8 mouse cellular contexts compared by ENCODE assay signal in the genomic region with DNA sequence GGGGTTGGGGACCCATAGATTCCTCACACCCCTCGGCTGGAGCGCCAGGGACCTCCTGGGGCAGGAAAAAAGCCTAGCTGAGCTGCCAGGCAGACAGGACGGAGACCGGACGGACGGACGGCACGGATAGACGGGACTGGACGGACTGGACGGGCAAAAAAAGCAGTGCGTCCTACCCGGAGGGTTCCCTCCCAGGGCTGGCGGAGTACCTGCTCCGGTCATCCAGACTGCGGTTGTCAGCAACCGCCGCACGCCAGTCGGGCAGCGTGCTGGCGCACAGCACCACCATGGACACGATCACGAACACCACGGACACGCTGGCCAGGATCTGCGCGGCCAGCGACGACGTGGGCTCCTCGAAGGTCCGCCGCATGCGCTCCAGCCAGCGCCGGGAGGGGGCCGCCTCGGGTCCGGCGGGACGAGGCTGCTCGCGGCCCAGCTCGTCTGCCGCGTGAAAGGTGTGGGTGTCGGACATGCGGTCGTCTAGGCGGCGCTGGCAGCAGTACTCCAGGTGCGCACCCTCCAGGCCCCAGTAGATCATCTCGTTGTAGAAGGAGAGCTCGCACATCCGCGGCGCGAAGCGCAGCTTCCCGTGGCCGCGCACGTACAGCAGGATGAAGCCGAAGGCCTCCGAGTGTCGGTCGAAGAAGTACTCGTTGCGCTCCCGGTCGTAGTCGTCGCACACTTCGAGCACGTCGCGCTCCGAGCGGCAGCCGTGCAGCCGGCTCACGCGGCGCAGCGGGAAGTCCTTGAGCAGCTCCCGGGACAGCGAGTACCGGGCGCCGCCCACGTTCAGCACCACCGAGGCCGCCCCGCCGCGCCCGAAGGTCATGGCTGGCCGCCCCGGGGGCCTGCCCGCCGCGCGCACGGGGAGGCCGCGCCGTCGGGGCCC. TPM values are rescaled to one million over a fixed set of nuclear protein-coding genes. Genes with fewer than 3 reads are reported as not detected.
DNase-seq lines count a peak whose midpoint lies in the region; ATAC-seq and TF ChIP-seq lines count a peak whose summit lies in the region.

No protein-coding gene starts in this region.

- peak; percentile 25; the same call in 1 of the 2 replicates for ATAC-seq in forebrain, postnatal 0 days
- ATAC-seq in liver, postnatal 0 days: peak; percentile 53
- peak; percentile 45; the same call in 1 of the 2 replicates for ATAC-seq in neural tube, embryonic 14.5 days (ENCODE audit: low read depth)

- H3K9me3 ChIP-seq in forebrain, postnatal 0 days (ENCODE audit: low read length): no peaks in the 10 kb centered on the region
- H3K9me3 ChIP-seq in liver, postnatal 0 days (ENCODE audit: low read length): no peaks in the 10 kb centered on the region
- no peaks in the 10 kb centered on the region for H3K9me3 ChIP-seq in neural tube, embryonic 14.5 days (ENCODE audit: control insufficient read depth, low read length)

- TF ChIP-seq EP300 in liver, postnatal 0 days (IDR thresholded peaks at IDR 0.05; ENCODE audit: low read depth): no peak

- TF ChIP-seq CTCF in forebrain, postnatal 0 days (IDR thresholded peaks at IDR 0.05; ENCODE audit: low read depth): no peak
- no peak for TF ChIP-seq CTCF in kidney, adult 2 months (conservative IDR thresholded peaks at IDR 0.05; ENCODE audit: insufficient read depth, insufficient read length, low read depth, low read length)
- no peak for TF ChIP-seq CTCF in liver, postnatal 0 days (IDR thresholded peaks at IDR 0.05; ENCODE audit: low read depth)
- no peak for TF ChIP-seq CTCF in thymus, adult 2 months (IDR thresholded peaks at IDR 0.05; ENCODE audit: borderline replicate concordance, control insufficient read depth, extremely low read depth, insufficient read depth, low read length, poor library complexity)

- H3K36me3 ChIP-seq in forebrain, postnatal 0 days (ENCODE audit: insufficient read depth): no peaks in the 10 kb centered on the region
- H3K36me3 ChIP-seq in kidney, adult 2 months (ENCODE audit: control insufficient read depth, insufficient read depth, low read length): no peaks in the 10 kb centered on the region
- H3K36me3 ChIP-seq in liver, postnatal 0 days (replicated peaks; ENCODE audit: insufficient read depth, low read length): no peaks in the 10 kb centered on the region
- H3K36me3 ChIP-seq in neural tube, embryonic 14.5 days (ENCODE audit: control insufficient read depth, insufficient read depth, low read length): no peaks in the 10 kb centered on the region
- H3K36me3 ChIP-seq in thymus, adult 2 months (ENCODE audit: control insufficient read depth, insufficient read depth, low read length): no peaks in the 10 kb centered on the region

- DNase-seq in adrenal gland, adult (ENCODE audit: inconsistent age in 2 of 2, low spot score in 1 of 2): peak; percentile 73 to 81
- DNase-seq in adrenal gland, postnatal 4 days (ENCODE audit: low spot score in 2 of 2): no peak
- DNase-seq in adrenal gland, adult 8-10 months: peak; percentile 39
- peak; percentile 58 for DNase-seq in forebrain, postnatal 0 days
- DNase-seq in kidney, adult 2 months: peak; percentile 21
- DNase-seq in liver, postnatal 0 days: no peak
- DNase-seq in thymus, adult 2 months: peak; percentile 37

- 4% methylated on average over 107 of the region's 109 CpGs for WGBS in forebrain, postnatal 0 days
- 2% methylated on average over 109 of the region's 109 CpGs for WGBS in kidney, adult 2 months
- WGBS in liver, postnatal 0 days (ENCODE audit: insufficient replicate concordance): 3% methylated on average over 94 of the region's 109 CpGs
- 5% methylated on average over 90 of the region's 109 CpGs for WGBS in neural tube, embryonic 14.5 days
- WGBS in thymus, adult 2 months: 7% methylated on average over 109 of the region's 109 CpGs

- peaks cover 40% of the 10 kb centered on the region for H3K27me3 ChIP-seq in forebrain, postnatal 0 days (ENCODE audit: insufficient read depth, low read length)
- H3K27me3 ChIP-seq in kidney, adult 2 months (replicated peaks; ENCODE audit: control insufficient read depth, insufficient read depth, low read length): peaks cover 2% of the 10 kb centered on the region; the same call in 1 of the 2 replicates
- peaks cover 56% of the 10 kb centered on the region for H3K27me3 ChIP-seq in liver, postnatal 0 days (ENCODE audit: insufficient read depth, low read length)
- peaks cover 35% of the 10 kb centered on the region for H3K27me3 ChIP-seq in neural tube, embryonic 14.5 days (ENCODE audit: control insufficient read depth, insufficient read depth, low read length)
- peaks cover 15% of the 10 kb centered on the region for H3K27me3 ChIP-seq in thymus, adult 2 months (ENCODE audit: control insufficient read depth, insufficient read depth, low read length)

- peak overlapping the region; percentile 56 for H3K4me3 ChIP-seq in forebrain, postnatal 0 days (ENCODE audit: low read depth, low read length)
- H3K4me3 ChIP-seq in kidney, adult 2 months (ENCODE audit: insufficient read depth, low read depth, low read length): peak overlapping the region; percentile 56; the same call in 1 of the 2 replicates
- H3K4me3 ChIP-seq in liver, postnatal 0 days (ENCODE audit: low read depth, low read length): peak overlapping the region; percentile 59
- peak overlapping the region; percentile 52 for H3K4me3 ChIP-seq in neural tube, embryonic 14.5 days (ENCODE audit: low read depth, low read length)
- H3K4me3 ChIP-seq in thymus, adult 2 months (ENCODE audit: control insufficient read depth, insufficient read depth, low read length): peak overlapping the region; percentile 56

- TF ChIP-seq POLR2A in kidney, adult 2 months (IDR thresholded peaks at IDR 0.05; ENCODE audit: low read depth, low read length): no peak
- no peak for TF ChIP-seq POLR2A in thymus, adult 2 months (IDR thresholded peaks at IDR 0.05; ENCODE audit: control insufficient read depth, extremely low read depth, insufficient read depth, low read length, poor library complexity)

- H3K27ac ChIP-seq in forebrain, postnatal 0 days (ENCODE audit: low read depth, low read length): no peak overlapping the region
- no peak overlapping the region for H3K27ac ChIP-seq in kidney, adult 2 months (ENCODE audit: insufficient read depth, low read depth, low read length)
- H3K27ac ChIP-seq in liver, postnatal 0 days (ENCODE audit: low read depth): no peak overlapping the region
- H3K27ac ChIP-seq in neural tube, embryonic 14.5 days (ENCODE audit: low read depth, low read length): no peak overlapping the region
- no peak overlapping the region for H3K27ac ChIP-seq in thymus, adult 2 months (ENCODE audit: control insufficient read depth, insufficient read depth, low read length)

- 0 out of 2 replicates have a peak, but pooled peaks cover 4% of the 10 kb centered on the region for H3K4me1 ChIP-seq in forebrain, postnatal 0 days (ENCODE audit: insufficient read depth)
- H3K4me1 ChIP-seq in kidney, adult 2 months (ENCODE audit: control insufficient read depth, insufficient read depth, low read length): no peaks in the 10 kb centered on the region
- peaks cover 22% of the 10 kb centered on the region for H3K4me1 ChIP-seq in liver, postnatal 0 days (ENCODE audit: insufficient read depth)
- peaks cover 11% of the 10 kb centered on the region; the same call in 1 of the 2 replicates for H3K4me1 ChIP-seq in neural tube, embryonic 14.5 days (ENCODE audit: control insufficient read depth, insufficient read depth, low read length)
- peaks cover 14% of the 10 kb centered on the region for H3K4me1 ChIP-seq in thymus, adult 2 months (replicated peaks; ENCODE audit: control insufficient read depth, insufficient read depth, low read length)

- H3K4me2 ChIP-seq in forebrain, postnatal 0 days (ENCODE audit: low read depth): peak overlapping the region; percentile 81
- peak overlapping the region; percentile 94 for H3K4me2 ChIP-seq in liver, postnatal 0 days (ENCODE audit: low read depth, low read length)
- peak overlapping the region; percentile 97 for H3K4me2 ChIP-seq in neural tube, embryonic 14.5 days (ENCODE audit: low read depth, low read length)

- peak overlapping the region; percentile 49 for H3K9ac ChIP-seq in forebrain, postnatal 0 days
- H3K9ac ChIP-seq in liver, postnatal 0 days (replicated peaks): no peak overlapping the region
- H3K9ac ChIP-seq in neural tube, embryonic 14.5 days (replicated peaks; ENCODE audit: low read depth, low read length): peak overlapping the region; percentile 63

RNA-seq across cellular contexts. Expression of a gene that starts 0.7 kb away (rescaled TPM):
- 10 to 100 TPM; 12.7 to 13.6 TPM for total RNA-seq in adrenal gland, postnatal 4 days (2021)
- 10 to 100 TPM; 14.4 to 27.6 (median 16.3) TPM for total RNA-seq in adrenal gland, adult 8-10 months (2022)
- 2.5 and 3.1 TPM in 2 replicates for total RNA-seq in forebrain, postnatal 0 days (2014; rRNA removed)
- polyA plus RNA-seq in forebrain, postnatal 0 days (2015; fragmentation: Nextera tagmentation; extraction: Ambion mirVana): 0.05 TPM in 1 of 2 replicates, not detected in the other
- 0.08 and 0.12 TPM in 2 replicates for polyA plus RNA-seq in kidney, adult 2 months (2012; rRNA removed)
- not detected in 2 replicates for polyA plus RNA-seq in liver, postnatal 0 days (2015; fragmentation: Nextera tagmentation; extraction: Ambion mirVana)
- not detected in 2 replicates for polyA plus RNA-seq in neural tube, embryonic 14.5 days (2014; fragmentation: Nextera tagmentation; extraction: Ambion mirVana)
- polyA plus RNA-seq in thymus, adult 2 months (2012; rRNA removed): 0.13 and 0.27 TPM in 2 replicates

Comparison
In these comparisons a context has a peak if more than half of its experiments do, and no peak if none do; other contexts are left out.
1. DNase-seq: peak in adrenal gland, adult (2 of 2), adrenal gland, adult 8-10 months (single experiment), forebrain, postnatal 0 days (single experiment), kidney, adult 2 months (single experiment) and thymus, adult 2 months (single experiment); none in adrenal gland, postnatal 4 days (0 of 2) and liver, postnatal 0 days (single experiment).
2. Peak in every context shown above with its lines, with median percentiles within 50 percentile points of each other: ATAC-seq, H3K4me2 ChIP-seq and H3K4me3 ChIP-seq.